Comparison of ENCODE assay signal across 15 mouse cellular contexts in genomic region chr6:71994004-71994403, GRCm38 (mm10).
A peak's percentile ranks its signal among the peaks of the same experiment; 100 is the strongest.
DNase-seq lines count a peak whose midpoint lies in the region; ATAC-seq and TF ChIP-seq lines count a peak whose summit lies in the region.
"Had no signal": no experiment of that assay in that cellular context is flagged by ENCODE, and none has a peak within 500 bp of the region (broad histone marks: within the 10 kb centered on the region; RNA-seq: fewer than 3 reads in every experiment).

No protein-coding gene starts in this region.

- no peaks in the 10 kb centered on the region for H3K9me3 ChIP-seq in liver, postnatal 0 days (ENCODE audit: low read length)
- H3K9me3 ChIP-seq: embryonic facial prominence, embryonic 10.5 days; forebrain, embryonic 13.5 days; forebrain, embryonic 15.5 days had no signal

- H3K4me3 ChIP-seq in liver, adult 2 months (ENCODE audit: insufficient read depth, low read depth, low read length) = no peak overlapping the region
- H3K4me3 ChIP-seq in liver, postnatal 0 days (ENCODE audit: low read depth, low read length) = no peak overlapping the region
- H3K4me3 ChIP-seq: embryonic facial prominence, embryonic 10.5 days; embryonic facial prominence, embryonic 12.5 days; forebrain, embryonic 13.5 days; forebrain, embryonic 15.5 days had no signal

- no peaks in the 10 kb centered on the region for H3K79me2 ChIP-seq in liver, adult 2 months (ENCODE audit: control insufficient read depth, insufficient read depth, low read length)

- no peak overlapping the region for H3K4me2 ChIP-seq in liver, postnatal 0 days (ENCODE audit: low read depth, low read length)
- H3K4me2 ChIP-seq: embryonic facial prominence, embryonic 12.5 days; forebrain, embryonic 13.5 days; forebrain, embryonic 15.5 days had no signal

- H3K36me3 ChIP-seq in liver, adult 2 months (ENCODE audit: control insufficient read depth, insufficient read depth, low read length) = no peaks in the 10 kb centered on the region
- H3K36me3 ChIP-seq in liver, postnatal 0 days (replicated peaks; ENCODE audit: insufficient read depth, low read length) = no peaks in the 10 kb centered on the region
- H3K36me3 ChIP-seq: embryonic facial prominence, embryonic 10.5 days; embryonic facial prominence, embryonic 12.5 days; forebrain, embryonic 15.5 days had no signal

- TF ChIP-seq CTCF in liver, adult 2 months (IDR thresholded peaks at IDR 0.05; ENCODE audit: low read depth, low read length) = no peak
- TF ChIP-seq CTCF in liver, postnatal 0 days (IDR thresholded peaks at IDR 0.05; ENCODE audit: low read depth) = no peak

- peak; percentile 40 for DNase-seq in adrenal gland, postnatal 14 days
- no peak for DNase-seq in adrenal gland, postnatal 25 days
- no peak for DNase-seq in liver, adult 2 months (ENCODE audit: extremely low read depth, low read depth, low spot score)
- DNase-seq in liver, postnatal 0 days = no peak
- no peak for DNase-seq in right cerebral cortex, postnatal 4 days
- DNase-seq: adrenal gland, adult 2 months; cerebellum, adult 11-12 months; cerebellum, adult 8-10 months; cerebellum, postnatal 10 days; cerebellum, postnatal 25 days; forebrain, postnatal 0 days had no signal

- no peaks in the 10 kb centered on the region for H3K27me3 ChIP-seq in liver, adult 2 months (ENCODE audit: control insufficient read depth, insufficient read depth, low read length)
- H3K27me3 ChIP-seq in liver, postnatal 0 days (ENCODE audit: insufficient read depth, low read length) = no peaks in the 10 kb centered on the region
- H3K27me3 ChIP-seq: embryonic facial prominence, embryonic 12.5 days; forebrain, embryonic 13.5 days; forebrain, embryonic 15.5 days had no signal

- H3K27ac ChIP-seq in liver, adult 2 months (replicated peaks; ENCODE audit: insufficient read depth, low read depth, low read length) = peak overlapping the region; percentile 78; the same call in 1 of the 2 replicates
- no peak overlapping the region for H3K27ac ChIP-seq in liver, postnatal 0 days (ENCODE audit: low read depth)
- H3K27ac ChIP-seq: embryonic facial prominence, embryonic 10.5 days; embryonic facial prominence, embryonic 12.5 days; forebrain, embryonic 13.5 days; forebrain, embryonic 15.5 days had no signal

- no peak for TF ChIP-seq POLR2A in liver, adult 2 months (IDR thresholded peaks at IDR 0.05; ENCODE audit: extremely low read depth, insufficient read depth, low read length)

- no peak for TF ChIP-seq EP300 in liver, postnatal 0 days (IDR thresholded peaks at IDR 0.05; ENCODE audit: low read depth)

- H3K9ac ChIP-seq in liver, adult 2 months (ENCODE audit: low read depth, low read length) = no peak overlapping the region
- no peak overlapping the region for H3K9ac ChIP-seq in liver, postnatal 0 days (replicated peaks)
- H3K9ac ChIP-seq: embryonic facial prominence, embryonic 12.5 days; forebrain, embryonic 13.5 days; forebrain, embryonic 15.5 days; forebrain, postnatal 0 days had no signal

- WGBS in liver, adult 2 months = 91% methylated on average over 4 of the region's 4 CpGs
- WGBS in liver, postnatal 0 days (ENCODE audit: insufficient replicate concordance) = 72% methylated on average over 4 of the region's 4 CpGs

- ATAC-seq in liver, postnatal 0 days = no peak
- ATAC-seq: forebrain, embryonic 13.5 days; forebrain, embryonic 15.5 days; forebrain, postnatal 0 days had no signal

- H3K4me1 ChIP-seq in liver, adult 2 months (ENCODE audit: control insufficient read depth, insufficient read depth, low read length) = peaks cover 41% of the 10 kb centered on the region
- H3K4me1 ChIP-seq in liver, postnatal 0 days (ENCODE audit: insufficient read depth) = peaks cover 35% of the 10 kb centered on the region
- H3K4me1 ChIP-seq: forebrain, embryonic 13.5 days had no signal
